Mouse (Mus musculus) neural tube, embryonic 10.5 days (tissue): Measurements from ENCODE around the gene Samd4b.
"Not testable (repeated sequence)": the region's sequence is repeated elsewhere in the genome, so short reads cannot be mapped to it uniquely, and the experiment has no call there.

Experiments
- DNase-seq: peaks from one replicate; pipeline ENCODE4 v3.0.0-alpha.2; 2017; ENCODE audit warnings: low spot score; ENCODE audit errors: extremely low spot score

Samd4b gene

GRCm38 (mm10) chr7:28597642-28598446 is at the start of gene Samd4b, which contains the start of gene Pak4:
Samd4b (minus strand) TSS chr7:28598144.
Pak4 (minus strand) TSS chr7:28598185.
- peak; percentile 100 for DNase-seq

GRCm38 (mm10) chr7:28647016-28647415 is 49.1 kb upstream of the Samd4b start:
- DNase-seq = no peak

GRCm38 (mm10) chr7:28645947-28646475 is 48.1 kb upstream of the Samd4b start:
- no peak for DNase-seq

- DNase-seq = no peak
Observed at GRCm38 (mm10) chr7:28645366-28645765, 47.4 kb upstream of the Samd4b start.

- DNase-seq = no peak
Observed at GRCm38 (mm10) chr7:28641546-28641945, 43.6 kb upstream of the Samd4b start.

- DNase-seq = no peak
Observed at GRCm38 (mm10) chr7:28637511-28637910, 39.6 kb upstream of the Samd4b start.

- no peak for DNase-seq
Observed at GRCm38 (mm10) chr7:28634128-28634527, 36.2 kb upstream of the Samd4b start.

- DNase-seq = no peak
Observed at GRCm38 (mm10) chr7:28631073-28631472, 33.1 kb upstream of the Samd4b start, which contains the start of gene Acp7. Acp7 (minus strand) TSS chr7:28631332.

- no peak for DNase-seq
Observed at GRCm38 (mm10) chr7:28624791-28625190, 26.8 kb upstream of the Samd4b start.

GRCm38 (mm10) chr7:28619098-28619715 is 21.3 kb upstream of the Samd4b start:
- no peak for DNase-seq

- DNase-seq = no peak
Observed at GRCm38 (mm10) chr7:28605951-28606350, 8.0 kb upstream of the Samd4b start.

- DNase-seq = not testable (repeated sequence)
Observed at GRCm38 (mm10) chr7:28603788-28604187, 5.8 kb upstream of the Samd4b start.

- no peak for DNase-seq
Observed at GRCm38 (mm10) chr7:28603136-28603535, 5.2 kb upstream of the Samd4b start.

GRCm38 (mm10) chr7:28601668-28602067 is 3.7 kb upstream of the Samd4b start:
- peak; percentile 60 for DNase-seq

GRCm38 (mm10) chr7:28601029-28601428 is 3.1 kb upstream of the Samd4b start:
- DNase-seq = peak; percentile 62

GRCm38 (mm10) chr7:28598951-28599350 is 1.0 kb upstream of the Samd4b start:
- DNase-seq = no peak

- no peak for DNase-seq
Observed at GRCm38 (mm10) chr7:28597277-28597570, 720 bp downstream of the Samd4b start.

- DNase-seq = peak; percentile 36
Observed at GRCm38 (mm10) chr7:28596436-28597276, 1.3 kb downstream of the Samd4b start.

GRCm38 (mm10) chr7:28595751-28596435 is 2.1 kb downstream of the Samd4b start:
- DNase-seq = no peak

GRCm38 (mm10) chr7:28593206-28594111 is 4.5 kb downstream of the Samd4b start:
- DNase-seq = peak; percentile 35
